Comparison of ENCODE assay signal across 8 mouse cellular contexts in the genomic region with DNA sequence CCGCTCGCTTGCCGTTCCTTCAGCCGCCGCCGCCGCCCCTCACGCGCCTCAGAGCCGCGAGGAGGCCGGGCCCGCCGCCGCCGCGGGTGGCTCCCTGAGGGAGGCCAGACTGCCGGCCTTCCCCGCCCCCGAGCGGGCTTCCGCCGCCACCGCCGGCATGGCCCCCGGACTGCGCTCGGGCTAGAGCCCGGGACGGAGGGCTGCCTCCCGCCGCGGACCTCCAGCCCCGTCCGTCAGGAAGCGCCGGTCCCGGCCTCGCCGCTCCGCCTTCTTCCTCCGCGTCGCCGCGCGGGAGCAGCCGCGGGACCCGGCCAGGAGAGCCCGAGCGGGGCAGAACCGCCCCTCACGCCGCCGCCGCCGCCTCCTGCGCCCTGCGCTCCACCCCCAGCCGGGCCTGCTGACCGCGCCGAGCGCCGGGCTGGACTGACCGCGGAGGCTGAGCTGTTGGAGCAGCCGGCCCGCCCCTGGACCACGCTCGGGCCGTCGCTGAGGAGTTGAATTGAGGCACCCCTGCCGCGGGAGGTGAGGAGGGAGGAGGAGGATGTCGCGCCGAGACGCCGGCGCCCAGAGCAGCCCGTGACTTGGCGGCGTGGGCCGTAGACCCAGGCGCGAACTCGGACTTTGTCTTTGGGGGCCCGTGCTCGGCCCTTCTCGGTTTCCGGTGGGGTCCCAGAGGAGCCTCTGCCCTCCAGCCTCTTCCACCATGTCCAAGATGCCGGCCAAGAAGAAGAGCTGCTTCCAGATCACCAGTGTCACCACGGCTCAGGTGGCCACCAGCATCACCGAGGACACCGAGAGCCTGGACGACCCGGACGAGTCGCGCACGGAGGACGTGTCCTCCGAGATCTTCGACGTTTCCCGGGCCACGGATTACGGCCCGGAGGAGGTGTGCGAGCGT. TPM values are rescaled to one million over a fixed set of nuclear protein-coding genes. Genes with fewer than 3 reads are reported as not detected.
DNase-seq lines count a peak whose midpoint lies in the region; ATAC-seq and TF ChIP-seq lines count a peak whose summit lies in the region.

No protein-coding gene starts in this region.

- TF ChIP-seq POLR2A in cerebellum, adult 2 months (IDR thresholded peaks at IDR 0.05; ENCODE audit: borderline replicate concordance, insufficient read depth, low read length) = no peak

- H3K4me2 ChIP-seq in forebrain, postnatal 0 days (ENCODE audit: low read depth) = peak overlapping the region; percentile 97
- peak overlapping the region; percentile 96 for H3K4me2 ChIP-seq in lung, embryonic 14.5 days
- H3K4me2 ChIP-seq in neural tube, embryonic 15.5 days = peak overlapping the region; percentile 84

- peak overlapping the region; percentile 98 for H3K4me3 ChIP-seq in G1E (ENCODE audit: low read depth, low read length)
- peak overlapping the region; percentile 97 for H3K4me3 ChIP-seq in cerebellum, adult 2 months (replicated peaks; ENCODE audit: insufficient read depth, low read depth, low read length)
- peak overlapping the region; percentile 91 for H3K4me3 ChIP-seq in forebrain, postnatal 0 days (ENCODE audit: low read depth, low read length)
- H3K4me3 ChIP-seq in lung, embryonic 14.5 days (ENCODE audit: low read depth, low read length) = peak overlapping the region; percentile 96
- peak overlapping the region; percentile 97 for H3K4me3 ChIP-seq in neural tube, embryonic 15.5 days (replicated peaks)

- no peaks in the 10 kb centered on the region for H3K9me3 ChIP-seq in G1E (replicated peaks)
- no peaks in the 10 kb centered on the region for H3K9me3 ChIP-seq in forebrain, postnatal 0 days (ENCODE audit: low read length)
- H3K9me3 ChIP-seq in lung, embryonic 14.5 days (ENCODE audit: low read depth, low read length) = no peaks in the 10 kb centered on the region
- H3K9me3 ChIP-seq in neural tube, embryonic 15.5 days (replicated peaks) = no peaks in the 10 kb centered on the region

- peak overlapping the region; percentile 75 for H3K27ac ChIP-seq in cerebellum, adult 2 months (ENCODE audit: insufficient read depth, low read length)
- peak overlapping the region; percentile 98 for H3K27ac ChIP-seq in forebrain, postnatal 0 days (ENCODE audit: low read depth, low read length)
- peak overlapping the region; percentile 100 for H3K27ac ChIP-seq in lung, embryonic 14.5 days (ENCODE audit: low read depth)
- peak overlapping the region; percentile 99 for H3K27ac ChIP-seq in neural tube, embryonic 15.5 days (replicated peaks)

- peak; percentile 50 for DNase-seq in G1E (ENCODE audit: low spot score)
- DNase-seq in cerebellum, adult 2 months = peak; percentile 81 to 85
- DNase-seq in forebrain, postnatal 0 days = peak; percentile 56
- peak; percentile 80 to 91 for DNase-seq in heart, postnatal 36 days
- peak; percentile 43 to 53 for DNase-seq in layer of hippocampus, adult 8-10 months (ENCODE audit: low spot score in 2 of 2)
- peak; percentile 80 for DNase-seq in lung, embryonic 14.5 days
- DNase-seq in testis, postnatal 10 days (ENCODE audit: low spot score) = peak; percentile 85

- peaks cover 17% of the 10 kb centered on the region for H3K36me3 ChIP-seq in G1E (replicated peaks)
- H3K36me3 ChIP-seq in forebrain, postnatal 0 days (ENCODE audit: insufficient read depth) = no peaks in the 10 kb centered on the region
- peaks cover 9% of the 10 kb centered on the region for H3K36me3 ChIP-seq in lung, embryonic 14.5 days (ENCODE audit: insufficient read depth)
- H3K36me3 ChIP-seq in neural tube, embryonic 15.5 days = no peaks in the 10 kb centered on the region

- H3K9ac ChIP-seq in forebrain, postnatal 0 days = peak overlapping the region; percentile 90
- H3K9ac ChIP-seq in lung, embryonic 14.5 days = peak overlapping the region; percentile 97
- peak overlapping the region; percentile 97 for H3K9ac ChIP-seq in neural tube, embryonic 15.5 days (replicated peaks)

- ATAC-seq in G1E (ENCODE audit: extremely low read depth, insufficient number of reproducible peaks, low FRiP score, poor library complexity, severe bottlenecking) = no peak
- ATAC-seq in forebrain, postnatal 0 days = peak; percentile 53
- peak; percentile 70 for ATAC-seq in lung, embryonic 14.5 days (ENCODE audit: insufficient read depth)
- peak; percentile 63 for ATAC-seq in neural tube, embryonic 15.5 days (ENCODE audit: low FRiP score)

- under 1% methylated on average over 100 of the region's 113 CpGs for WGBS in cerebellum, adult 2 months
- 2% methylated on average over 99 of the region's 113 CpGs for WGBS in forebrain, postnatal 0 days
- WGBS in lung, embryonic 14.5 days = under 1% methylated on average over 101 of the region's 113 CpGs
- under 1% methylated on average over 89 of the region's 113 CpGs for WGBS in neural tube, embryonic 15.5 days

- no peak for TF ChIP-seq CTCF in G1E (IDR thresholded peaks at IDR 0.05; ENCODE audit: low read depth, low read length)
- no peak for TF ChIP-seq CTCF in cerebellum, adult 2 months (IDR thresholded peaks at IDR 0.05; ENCODE audit: borderline replicate concordance, insufficient read depth, low read depth, low read length)
- no peak for TF ChIP-seq CTCF in forebrain, postnatal 0 days (IDR thresholded peaks at IDR 0.05; ENCODE audit: low read depth)
- no peak for TF ChIP-seq CTCF in lung, embryonic 14.5 days (IDR thresholded peaks at IDR 0.05; ENCODE audit: low read depth)

- intact Hi-C loops in heart, postnatal 36 days (cut with DNase I) = loop anchor here (1.0 to 5.0 kb wide), 6 partner anchors 76 to 568 kb away; a partner anchor contains a TSS

- no peaks in the 10 kb centered on the region for H3K27me3 ChIP-seq in G1E (ENCODE audit: insufficient read depth, low read length)
- no peaks in the 10 kb centered on the region for H3K27me3 ChIP-seq in cerebellum, adult 2 months (ENCODE audit: control insufficient read depth, insufficient read depth, low read length)
- no peaks in the 10 kb centered on the region for H3K27me3 ChIP-seq in forebrain, postnatal 0 days (ENCODE audit: insufficient read depth, low read length)
- H3K27me3 ChIP-seq in lung, embryonic 14.5 days (ENCODE audit: insufficient read depth, low read length) = no peaks in the 10 kb centered on the region
- H3K27me3 ChIP-seq in neural tube, embryonic 15.5 days (replicated peaks) = no peaks in the 10 kb centered on the region

- H3K4me1 ChIP-seq in G1E (ENCODE audit: insufficient read depth, low read depth, low read length) = peaks cover 11% of the 10 kb centered on the region
- H3K4me1 ChIP-seq in cerebellum, adult 2 months (ENCODE audit: control insufficient read depth, insufficient read depth, low read length) = no peaks in the 10 kb centered on the region
- peaks cover 3% of the 10 kb centered on the region for H3K4me1 ChIP-seq in forebrain, postnatal 0 days (ENCODE audit: insufficient read depth)
- no peaks in the 10 kb centered on the region for H3K4me1 ChIP-seq in lung, embryonic 14.5 days (ENCODE audit: insufficient read depth)
- H3K4me1 ChIP-seq in neural tube, embryonic 15.5 days = peaks cover 22% of the 10 kb centered on the region

RNA-seq across cellular contexts. Expression of a gene that starts 0.7 kb away (rescaled TPM):
- total RNA-seq in G1E (2014; fragmentation: Nextera tagmentation) (37.2 and 51.3 TPM in 2 replicates), G1E (2017) (15.5 and 15.8 TPM in 2 replicates)
- polyA plus RNA-seq in G1E (2012) = 27.9 and 34.5 TPM in 2 replicates
- 13.0 and 13.3 TPM in 2 replicates for polyA plus RNA-seq in cerebellum, adult 2 months (2012; rRNA removed)
- 19.0 and 27.7 TPM in 2 replicates for total RNA-seq in forebrain, postnatal 0 days (2014; rRNA removed)
- polyA plus RNA-seq in forebrain, postnatal 0 days (2015; fragmentation: Nextera tagmentation; extraction: Ambion mirVana) = 7.7 and 10.2 TPM in 2 replicates
- 10 to 100 TPM; 23.8 to 25.6 TPM for total RNA-seq in heart, postnatal 36 days (2021)
- total RNA-seq in layer of hippocampus, adult 8-10 months (2022) = 10 to 100 TPM; 38.3 to 39.8 (median 39.0) TPM
- polyA plus RNA-seq in lung, embryonic 14.5 days (2014; fragmentation: Nextera tagmentation; extraction: Ambion mirVana) = 13.7 and 17.6 TPM in 2 replicates
- polyA plus RNA-seq in neural tube, embryonic 15.5 days (2015; fragmentation: Nextera tagmentation; extraction: Ambion mirVana) = 7.7 and 8.6 TPM in 2 replicates
